Mouse (Mus musculus) CH12.LX (cell line): ENCODE results near the gene Gm11232. TPM values are rescaled to one million over a fixed set of nuclear protein-coding genes. Genes with fewer than 3 reads are reported as not detected.

ENCODE experiments used
- DNase-seq: peaks from one replicate; pipeline ENCODE4 v3.0.0-alpha.2; 2013; ENCODE audit errors: extremely low read depth
- H3K27ac ChIP-seq: 2 replicates; pipeline ENCODE4 v1.5.1; 2012; ENCODE audit warnings: low read depth, mild to moderate bottlenecking, control low read depth, moderate library complexity; ENCODE audit not compliant: insufficient read depth
- H3K27me3 ChIP-seq: replicated peaks from 2 replicates; pipeline ENCODE3; 2012; ENCODE audit warnings: inconsistent platforms
- H3K36me3 ChIP-seq, 2 experiments: replicated peaks in 1 of 2; 2 replicates each; pipeline versions ENCODE3 to v1.6.1; 2012; ENCODE audit warnings: inconsistent platforms in 1 of 2, low read length in 1 of 2, mild to moderate bottlenecking in 1 of 2, mixed read lengths in 1 of 2, moderate library complexity in 1 of 2; ENCODE audit not compliant: control insufficient read depth in 1 of 2, insufficient read depth in 1 of 2
- H3K4me1 ChIP-seq, 2 experiments: 2 replicates each; pipeline ENCODE4 v1.6.1; 2012; ENCODE audit warnings: inconsistent platforms in 1 of 2, moderate library complexity in 1 of 2; ENCODE audit not compliant: insufficient read depth in 2 of 2, control insufficient read depth in 1 of 2
- H3K4me2 ChIP-seq: 2 replicates; pipeline ENCODE4 v1.6.1; 2012; ENCODE audit warnings: low read depth, mild to moderate bottlenecking, control low read depth; ENCODE audit not compliant: poor library complexity, insufficient read depth, severe bottlenecking
- H3K4me3 ChIP-seq, 3 experiments: fragments of 150-350 bp in 1 of 3; sonication (generic) in 1 of 3; replicated peaks in 1 of 3; 2 replicates each; pipeline versions ENCODE3 to v1.5.1; 2011 to 2012; ENCODE audit warnings: low read depth in 2 of 3, low read length in 2 of 3, mild to moderate bottlenecking in 2 of 3, moderate library complexity in 2 of 3, control low read depth in 1 of 3, improper control_type of control experiment in 1 of 3, inconsistent platforms in 1 of 3, mixed read lengths in 1 of 3; ENCODE audit not compliant: poor library complexity in 1 of 3
- H3K79me2 ChIP-seq: replicated peaks from 2 replicates; pipeline ENCODE4 v1.6.1; 2012; ENCODE audit warnings: mild to moderate bottlenecking, moderate library complexity; ENCODE audit not compliant: control insufficient read depth, poor library complexity, insufficient read depth, severe bottlenecking; ENCODE audit errors: extremely low read depth
- H3K9ac ChIP-seq: 2 replicates; pipeline ENCODE4 v1.6.1; 2012; ENCODE audit warnings: low read depth, mild to moderate bottlenecking, control low read depth, moderate library complexity; ENCODE audit not compliant: insufficient read depth
- H3K9me3 ChIP-seq: replicated peaks from 2 replicates; pipeline ENCODE3; 2012; ENCODE audit warnings: low read length, inconsistent platforms, mixed read lengths
- BHLHE40 ChIP-seq: IDR thresholded peaks from 2 replicates; pipeline ENCODE4 v1.6.1; 2011; ENCODE audit warnings: mild to moderate bottlenecking, low read depth, low read length, improper control_type of control experiment
- CHD1 ChIP-seq: IDR thresholded peaks from 2 replicates; pipeline ENCODE4 v1.6.1; 2012; ENCODE audit warnings: low read depth, low read length, improper control_type of control experiment, inconsistent platforms
- CHD2 ChIP-seq: IDR thresholded peaks from 2 replicates; pipeline ENCODE4 v1.6.1; 2011; ENCODE audit warnings: low read length, improper control_type of control experiment
- E2F4 ChIP-seq: IDR thresholded peaks from 2 replicates; pipeline ENCODE4 v1.6.1; 2011; ENCODE audit warnings: low read depth, low read length, improper control_type of control experiment; ENCODE audit not compliant: insufficient replicate concordance
- ELF1 ChIP-seq: IDR thresholded peaks from 2 replicates; pipeline ENCODE4 v1.6.1; 2014; ENCODE audit warnings: low read depth, mild to moderate bottlenecking, inconsistent platforms, low read length, improper control_type of control experiment
- EP300 ChIP-seq: IDR thresholded peaks from 2 replicates; pipeline ENCODE4 v1.6.1; 2011; ENCODE audit warnings: low read length, improper control_type of control experiment
- ETS1 ChIP-seq: conservative IDR thresholded peaks from 2 replicates; pipeline ENCODE4 v1.6.1; 2012; ENCODE audit warnings: low read depth, mild to moderate bottlenecking, inconsistent platforms, low read length, improper control_type of control experiment, moderate library complexity
- HCFC1 ChIP-seq: IDR thresholded peaks from 2 replicates; pipeline ENCODE4 v1.6.1; 2012; ENCODE audit warnings: low read depth, mild to moderate bottlenecking, inconsistent platforms, low read length, improper control_type of control experiment
- IRF4 ChIP-seq: IDR thresholded peaks from 2 replicates; pipeline ENCODE4 v1.6.1; 2014; ENCODE audit warnings: low read depth, mild to moderate bottlenecking, inconsistent platforms, low read length, improper control_type of control experiment
- MAX ChIP-seq: IDR thresholded peaks from 2 replicates; pipeline ENCODE4 v1.6.1; 2011; ENCODE audit warnings: low read length, improper control_type of control experiment
- MAZ ChIP-seq: IDR thresholded peaks from 2 replicates; pipeline ENCODE4 v1.6.1; 2012; ENCODE audit warnings: low read depth, mild to moderate bottlenecking, inconsistent platforms, low read length, improper control_type of control experiment, moderate library complexity
- MXI1 ChIP-seq: IDR thresholded peaks from 2 replicates; pipeline ENCODE4 v1.6.1; 2011; ENCODE audit warnings: mild to moderate bottlenecking, low read depth, low read length, improper control_type of control experiment
- NRF1 ChIP-seq: IDR thresholded peaks from 2 replicates; pipeline ENCODE4 v1.6.1; 2014; ENCODE audit warnings: low read depth, mild to moderate bottlenecking, inconsistent platforms, low read length, improper control_type of control experiment, moderate library complexity
- POLR2A ChIP-seq: IDR thresholded peaks from 2 replicates; pipeline ENCODE4 v1.6.1; 2011; ENCODE audit warnings: low read depth, mild to moderate bottlenecking, improper control_type of control experiment, low read length
- POLR2AphosphoS2 ChIP-seq: IDR thresholded peaks from 2 replicates; pipeline ENCODE4 v1.6.1; 2011; ENCODE audit warnings: low read depth, low read length, improper control_type of control experiment
- RCOR1 ChIP-seq: conservative IDR thresholded peaks from 2 replicates; pipeline ENCODE4 v1.6.1; 2012; ENCODE audit warnings: low read depth, mild to moderate bottlenecking, inconsistent platforms, low read length, improper control_type of control experiment
- SIN3A ChIP-seq: IDR thresholded peaks from 2 replicates; pipeline ENCODE4 v1.6.1; 2012; ENCODE audit warnings: low read length, improper control_type of control experiment, inconsistent platforms
- SMC3 ChIP-seq: IDR thresholded peaks from 2 replicates; pipeline ENCODE4 v1.6.1; 2011; ENCODE audit warnings: low read depth, low read length, improper control_type of control experiment
- ZKSCAN1 ChIP-seq: IDR thresholded peaks from 2 replicates; pipeline ENCODE4 v1.6.1; 2012; ENCODE audit warnings: low read depth, inconsistent platforms, low read length, improper control_type of control experiment, borderline replicate concordance
- ZMIZ1 ChIP-seq: IDR thresholded peaks from 2 replicates; pipeline ENCODE4 v1.6.1; 2012; ENCODE audit warnings: low read depth, mild to moderate bottlenecking, inconsistent platforms, low read length, improper control_type of control experiment
- dilution Hi-C: fragments of 300-500 bp; cut with MboI; formaldehyde crosslinking; loops from 2 replicates; pipeline ENCODE4 v1.14.3; 2020; ENCODE audit warnings: low sequenced_read_pairs; ENCODE audit not compliant: extremely low pct_unique_long_range_greater_than_20kb, extremely low pct_ligation_motif_present
- in situ Hi-C: fragments of 300-500 bp; cut with MboI; formaldehyde crosslinking; loops from 3 replicates; pipeline ENCODE4 v1.14.3; 2019; ENCODE audit warnings: low sequenced_read_pairs, low pct_ligation_motif_present, low pct_unique_long_range_greater_than_20kb, mixed read lengths
- polyA plus RNA-seq: library from polyadenylated mRNA; unstranded; fragments of >175 nt; gene quantifications from 2 replicates; pipeline ENCODE4 v1.2.1, GENCODE M21; 2012; ENCODE audit warnings: low read depth; ENCODE audit not compliant: insufficient read length
- total RNA-seq, 2 experiments: library from RNA; depleted of rRNA; stranded (reverse); fragments of 300-350 nt in 1 of 2; fragments of >200 nt in 1 of 2; gene quantifications; 2 replicates each; pipeline ENCODE4 v1.2.3; 2012 to 2014

Gene Gm11232
- total and polyA plus RNA-seq, 3 experiments: not detected

DNA sequence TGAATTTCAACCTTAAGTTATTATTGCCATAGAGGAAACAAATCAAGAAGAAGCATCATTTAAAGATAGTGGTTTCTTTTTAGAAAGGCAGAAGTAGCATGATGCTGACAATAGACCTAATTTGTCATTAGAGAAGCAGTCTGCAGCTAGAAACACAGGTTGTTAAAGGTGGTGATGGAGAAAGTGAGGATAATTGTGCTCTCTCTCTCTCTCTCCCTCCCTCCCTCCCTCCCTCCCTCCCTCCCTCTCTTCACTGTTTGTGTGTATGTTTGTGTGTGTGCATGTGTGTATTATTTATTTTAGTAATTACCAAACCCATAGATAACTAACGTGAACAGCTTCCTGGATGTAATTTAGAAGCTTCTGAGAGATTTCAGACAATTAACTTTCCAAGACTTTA lies 7.8 kb upstream of the Gm11232 start:
- in situ Hi-C loops: no loop called here

DNA sequence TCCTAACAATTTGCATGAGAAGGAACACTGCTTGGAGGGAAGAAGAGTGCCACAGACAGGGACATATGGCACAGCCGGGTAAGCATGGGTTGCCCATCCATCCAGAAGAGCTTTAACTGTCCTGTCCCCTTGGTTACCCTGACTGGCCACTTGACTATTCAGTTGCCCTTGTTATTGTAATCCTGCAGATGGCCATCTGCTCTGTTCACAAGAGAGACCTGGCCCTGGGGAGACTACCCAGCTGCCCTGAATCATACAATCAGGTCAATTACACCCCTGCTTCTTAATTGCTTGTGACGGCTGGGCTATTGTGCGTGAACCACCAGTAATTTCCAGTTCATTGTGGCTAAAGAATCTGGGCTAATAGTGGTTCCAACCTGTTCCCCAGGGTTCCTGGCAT lies 7.3 kb upstream of the Gm11232 start:
- in situ Hi-C loops (no loop called here), dilution Hi-C loops (no loop called here)
- no peak overlapping the region for H3K4me2 ChIP-seq
- no peaks in the 10 kb centered on the region for H3K36me3 ChIP-seq
- H3K9ac ChIP-seq: no peak overlapping the region
- TF ChIP-seq CHD1: no peak
- TF ChIP-seq SIN3A: no peak
- TF ChIP-seq EP300: no peak
- no peak for TF ChIP-seq RCOR1
- no peak for TF ChIP-seq NRF1
- TF ChIP-seq SMC3: no peak
- TF ChIP-seq ZMIZ1: no peak
- TF ChIP-seq, all 38 proteins: peak for 0
- DNase-seq: no peak
- no peaks in the 10 kb centered on the region for H3K79me2 ChIP-seq
- H3K4me3 ChIP-seq: no peak overlapping the region
- peaks cover 30% of the 10 kb centered on the region for H3K9me3 ChIP-seq
- no peaks in the 10 kb centered on the region for H3K4me1 ChIP-seq
- no peak overlapping the region for H3K27ac ChIP-seq
- no peaks in the 10 kb centered on the region for H3K27me3 ChIP-seq

More for the DNA sequence above, 7.8 kb upstream of the Gm11232 start:
- Histone ChIP-seq H3K79me2 (no peaks in the 10 kb centered on the region), H3K4me2 (no peak overlapping the region), H3K4me3 (no peak overlapping the region), H3K4me1 (no peaks in the 10 kb centered on the region), H3K9ac (no peak overlapping the region), H3K36me3 (no peaks in the 10 kb centered on the region), H3K27me3 (no peaks in the 10 kb centered on the region), H3K9me3 (peaks cover 30% of the 10 kb centered on the region), H3K27ac (no peak overlapping the region)
- dilution Hi-C loops: no loop called here
- no peak for DNase-seq
- TF ChIP-seq ETS1 (no peak), BHLHE40 (no peak), CHD2 (no peak), ZKSCAN1 (no peak), POLR2AphosphoS2 (no peak), IRF4 (no peak), POLR2A (no peak)

DNA sequence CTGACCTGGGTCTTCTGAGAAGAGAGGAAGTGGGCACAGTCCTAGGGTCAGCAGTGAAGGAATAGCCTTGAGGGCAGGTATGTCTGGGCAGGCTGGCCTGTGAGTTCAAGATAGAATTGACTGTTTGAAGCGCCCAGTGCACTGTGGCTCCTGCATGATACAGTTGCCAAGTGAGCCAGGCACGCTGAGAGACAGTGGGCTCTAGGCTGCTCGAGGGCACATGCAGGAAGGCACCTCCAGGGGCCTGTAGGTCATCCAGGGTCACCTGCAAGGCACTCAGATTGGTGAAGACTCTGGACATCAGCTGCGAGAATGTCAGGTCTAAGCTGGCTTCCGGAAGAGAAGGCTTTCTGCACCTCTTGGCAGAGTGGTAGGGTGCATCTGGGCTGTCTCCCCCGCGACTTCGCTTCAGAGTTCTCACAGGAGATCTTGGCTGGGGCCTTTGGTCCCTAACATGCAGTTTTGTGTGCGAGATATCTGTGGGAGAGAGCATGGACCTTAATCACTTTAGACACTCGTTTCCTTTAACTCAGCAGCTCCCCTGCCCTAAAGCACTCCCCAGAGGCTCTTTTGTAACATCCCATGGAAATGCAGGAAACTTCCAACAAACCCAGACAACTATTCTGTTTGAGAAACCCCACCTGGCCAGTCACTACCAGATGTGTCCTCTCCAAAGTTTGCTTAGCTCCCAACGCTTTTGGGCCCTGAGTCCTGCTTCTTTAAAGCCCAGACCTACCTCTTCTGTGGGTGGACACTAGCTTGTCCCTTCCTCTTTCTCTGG lies 1.1 kb downstream of the Gm11232 start:
- 0 out of 2 replicates have a peak, but pooled peaks cover 3% of the 10 kb centered on the region for H3K79me2 ChIP-seq
- no peaks in the 10 kb centered on the region for H3K36me3 ChIP-seq
- no peak overlapping the region for H3K4me3 ChIP-seq
- dilution Hi-C loops (no loop called here), in situ Hi-C loops (no loop called here)
- H3K27ac ChIP-seq: no peak overlapping the region
- H3K27me3 ChIP-seq: no peaks in the 10 kb centered on the region
- no peak for DNase-seq
- no peak overlapping the region for H3K9ac ChIP-seq
- H3K4me1 ChIP-seq: no peaks in the 10 kb centered on the region
- peaks cover 50% of the 10 kb centered on the region for H3K9me3 ChIP-seq
- no peak overlapping the region for H3K4me2 ChIP-seq
- no peak for TF ChIP-seq POLR2AphosphoS2
- no peak for TF ChIP-seq BHLHE40
- no peak for TF ChIP-seq HCFC1
- no peak for TF ChIP-seq ZKSCAN1
- TF ChIP-seq E2F4: no peak
- TF ChIP-seq MAX: no peak
- no peak for TF ChIP-seq ZMIZ1
- TF ChIP-seq MXI1: no peak
- no peak for TF ChIP-seq MAZ
- no peak for TF ChIP-seq ELF1
